Mouse (Mus musculus): ENCODE measurements at regions not wholly inside any gene's neighbourhood (a gene's known extent, or its start where the extent isn't known, plus 50 kb on each side); places are given as distances from the start of the nearest gene placed in this dataset.
"Not testable (repeated sequence)": the region's sequence is repeated elsewhere in the genome, so short reads cannot be mapped to it uniquely, and the experiment has no call there.

DNA sequence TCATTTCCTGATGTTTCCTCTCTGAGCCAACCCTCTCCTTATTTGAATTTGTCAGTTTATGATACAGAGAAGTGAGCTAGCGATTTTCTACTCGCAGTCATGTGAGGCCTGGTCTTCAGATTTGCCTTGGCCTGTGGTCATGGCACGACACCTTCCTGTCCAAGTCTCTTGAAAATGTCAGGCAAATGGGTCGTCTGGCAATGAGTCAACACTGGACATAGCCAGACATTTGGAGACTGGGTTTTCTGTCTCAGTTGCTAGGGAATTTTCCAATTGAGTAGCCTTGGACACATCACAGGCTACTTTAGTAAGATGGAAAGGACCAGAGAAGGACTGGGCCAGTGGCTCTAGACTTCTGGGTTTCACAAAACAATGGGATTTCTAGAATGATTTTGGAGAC is 171.2 kb downstream of the Enc1 start:
- no peak for DNase-seq

DNA sequence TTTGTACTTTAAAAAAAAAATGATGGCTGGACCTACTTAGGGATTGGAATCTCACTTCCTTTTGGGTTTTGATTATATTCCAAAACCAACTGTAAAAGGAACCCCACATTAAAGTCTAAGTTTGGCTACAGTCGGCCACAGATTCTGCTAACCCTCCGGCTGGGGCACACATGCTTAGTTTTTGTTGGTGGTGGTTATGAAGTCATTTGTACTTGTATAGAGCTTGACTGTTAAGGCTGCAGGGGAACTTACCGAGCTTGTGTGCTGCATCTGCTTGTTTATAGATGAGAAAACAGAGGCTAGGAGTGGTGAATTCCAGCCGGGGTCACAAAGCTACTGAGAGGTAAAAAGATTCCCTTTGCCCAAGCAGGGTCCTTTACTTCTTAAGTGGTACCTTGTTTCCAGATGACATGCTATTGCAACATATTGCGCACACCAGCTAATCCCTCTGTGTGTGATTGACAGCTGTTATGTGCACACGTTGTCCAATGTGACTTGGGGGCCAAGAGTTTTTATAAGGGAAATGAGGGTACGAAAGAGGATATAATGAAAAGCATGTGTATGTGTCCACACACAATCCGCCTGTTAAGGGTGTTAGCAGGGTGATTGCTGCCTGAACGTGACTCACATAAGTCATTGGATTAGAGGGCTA is 169.8 kb downstream of the Enc1 start:
- no peak for DNase-seq

DNA sequence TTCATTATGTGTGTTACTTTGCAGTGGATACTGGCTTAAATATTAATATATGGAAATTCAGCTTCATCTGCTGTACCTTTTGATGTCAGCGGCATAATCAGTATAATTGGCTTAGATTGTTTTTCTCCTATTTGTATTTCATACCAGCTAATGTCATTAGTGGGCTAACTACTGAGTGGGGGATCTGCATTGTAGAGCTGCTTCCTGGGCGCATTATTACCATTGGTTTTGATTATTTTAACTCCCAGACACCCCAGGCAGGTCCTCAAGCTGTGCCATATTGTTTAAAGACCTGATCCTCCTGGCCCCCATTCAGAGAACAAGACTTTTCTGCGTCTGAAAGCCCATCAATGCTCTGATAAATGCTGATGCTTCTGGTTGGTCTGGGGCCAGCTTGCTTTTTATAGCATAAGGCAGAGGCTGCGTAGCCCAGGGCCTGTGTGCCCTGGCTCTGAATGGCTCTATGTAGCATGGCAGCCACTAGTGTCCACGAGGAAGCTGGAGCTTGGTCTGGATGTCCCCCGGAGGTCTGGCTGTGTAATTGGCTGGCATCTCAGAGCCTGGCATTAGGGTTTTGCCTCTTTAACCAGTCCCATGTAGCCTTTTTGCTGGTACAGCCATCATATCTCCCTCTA is 169.1 kb downstream of the Enc1 start:
- no peak for DNase-seq

DNA sequence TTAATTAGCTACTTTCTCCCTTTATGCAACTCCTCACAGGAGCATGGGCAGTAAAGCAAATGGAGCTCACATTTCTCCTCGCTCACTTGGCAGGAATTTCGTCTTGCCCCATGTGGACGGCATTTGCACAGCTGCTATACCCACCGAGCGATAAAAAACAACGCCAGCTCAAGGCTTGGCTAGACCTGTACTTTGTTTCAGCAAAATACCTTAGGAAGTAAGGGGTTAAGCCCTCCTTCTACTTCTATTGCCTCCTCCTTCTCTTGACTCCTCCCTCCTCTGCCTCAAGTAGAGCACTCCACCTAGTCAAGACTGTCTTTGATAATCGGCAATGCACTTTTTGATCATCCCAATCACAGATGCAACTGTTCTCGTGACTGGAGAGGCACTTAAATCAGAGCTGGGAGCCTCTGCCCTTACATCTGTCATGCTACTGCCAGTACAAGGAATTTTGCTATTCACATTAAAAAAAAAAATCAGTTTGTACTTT is 168.4 kb downstream of the Enc1 start:
- no peak for DNase-seq

DNA sequence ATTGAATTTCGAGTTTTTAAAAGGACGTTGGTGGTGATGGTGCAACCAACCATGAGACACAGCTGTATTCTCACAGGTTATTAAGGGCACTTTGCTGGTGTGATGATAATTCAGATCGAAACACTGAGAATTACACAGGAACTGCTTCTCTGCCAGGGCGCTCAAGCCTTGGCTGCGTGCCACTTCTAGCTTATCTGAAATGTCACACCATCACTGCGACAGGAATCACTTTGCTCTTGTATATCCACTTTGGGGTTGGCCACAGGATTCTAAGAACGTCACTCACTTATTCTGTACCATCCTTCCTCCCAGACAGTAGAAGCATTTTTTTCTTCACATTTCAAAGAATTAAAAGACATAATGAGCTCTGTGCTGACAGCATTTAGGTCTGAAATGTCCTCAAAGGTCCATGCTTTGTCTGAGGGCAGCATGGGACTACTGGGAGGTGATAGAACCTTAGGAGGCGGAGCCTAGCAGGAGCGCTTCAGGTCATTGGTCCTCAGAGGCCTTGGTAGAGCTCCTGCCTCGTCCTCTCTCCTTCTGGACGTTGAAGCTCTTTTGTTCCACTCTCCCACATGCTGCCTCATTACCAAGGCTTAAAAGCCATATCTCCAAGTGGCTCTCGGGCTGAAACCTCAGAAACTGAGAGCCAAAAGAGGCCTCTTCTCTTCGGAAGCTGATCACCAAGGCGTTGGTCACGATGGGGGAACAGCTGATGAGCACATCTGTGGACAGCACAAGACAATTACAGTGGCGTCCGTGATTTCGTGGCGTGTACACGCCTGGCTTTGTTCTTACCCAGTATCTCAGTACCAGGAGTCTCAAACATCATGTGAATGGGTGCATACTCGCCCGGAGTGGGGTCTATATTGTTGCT is 167.7 kb downstream of the Enc1 start:
- DNase-seq, result no peak

DNA sequence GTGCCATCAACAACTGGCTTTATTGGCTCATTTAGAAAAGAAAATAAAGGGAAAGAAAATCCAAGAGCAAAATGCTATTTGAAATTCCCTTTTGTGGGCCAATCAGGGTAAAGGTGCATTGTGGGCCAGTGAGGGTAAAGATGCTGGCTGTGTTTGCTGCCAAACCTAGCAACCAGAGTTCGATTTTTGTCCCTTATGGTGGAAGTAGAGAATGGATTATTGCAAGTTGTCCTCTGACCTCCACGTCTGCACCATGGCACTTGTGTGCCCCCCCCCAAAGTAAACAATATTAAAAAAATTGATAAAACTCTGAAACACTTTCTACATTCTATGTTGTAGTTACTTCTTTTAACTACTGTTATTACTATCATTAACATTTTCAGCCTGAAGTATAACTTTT is 166.9 kb downstream of the Enc1 start:
- DNase-seq, result no peak

DNA sequence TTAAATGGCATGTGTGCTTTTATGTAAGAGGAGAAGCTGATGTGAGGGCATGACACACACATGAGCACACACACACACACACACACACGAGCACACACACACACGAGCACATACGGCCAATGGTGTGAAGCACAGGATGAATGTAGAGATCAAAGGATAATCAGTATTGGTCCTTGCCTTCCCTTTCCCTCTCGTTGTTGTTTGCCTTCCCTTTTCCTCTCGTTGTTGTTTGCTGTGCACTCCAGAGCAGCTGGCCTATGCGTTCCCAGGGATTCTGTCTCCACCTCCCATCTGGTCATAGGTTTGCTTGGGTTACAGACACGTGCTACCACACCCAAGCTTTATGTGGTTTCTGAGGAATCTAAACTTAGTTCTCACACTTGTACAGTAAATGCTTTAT is 165.8 kb downstream of the Enc1 start:
- DNase-seq, result peak; percentile 10

DNA sequence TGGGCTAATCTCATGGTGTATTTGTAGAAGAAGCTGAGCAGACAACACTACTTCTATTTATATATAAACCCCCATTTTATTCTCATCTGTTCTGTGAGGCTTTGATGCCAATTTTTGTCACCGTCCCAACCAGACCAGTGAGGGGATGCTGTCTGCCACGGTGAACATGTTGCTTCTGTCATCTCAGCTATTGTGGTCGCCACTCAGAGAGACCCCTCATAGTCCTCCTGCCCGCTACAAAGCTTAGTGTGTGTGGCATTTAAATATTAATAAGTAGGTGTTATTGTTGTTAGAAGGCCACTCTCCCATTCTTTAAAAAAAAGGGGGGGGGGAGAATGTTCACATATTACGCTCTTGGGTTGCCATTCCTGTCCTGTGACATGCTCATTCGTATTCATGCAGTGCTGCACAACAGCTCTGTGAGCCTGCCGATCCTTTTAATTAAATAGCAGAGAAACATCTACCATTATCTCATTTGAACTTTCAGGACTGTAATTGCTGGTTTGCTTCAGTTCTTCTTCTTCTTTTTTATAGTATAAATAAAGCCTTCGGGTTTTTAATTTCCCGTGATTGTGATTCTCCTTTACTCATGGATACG is 161.4 kb downstream of the Enc1 start:
- DNase-seq, result no peak

DNA sequence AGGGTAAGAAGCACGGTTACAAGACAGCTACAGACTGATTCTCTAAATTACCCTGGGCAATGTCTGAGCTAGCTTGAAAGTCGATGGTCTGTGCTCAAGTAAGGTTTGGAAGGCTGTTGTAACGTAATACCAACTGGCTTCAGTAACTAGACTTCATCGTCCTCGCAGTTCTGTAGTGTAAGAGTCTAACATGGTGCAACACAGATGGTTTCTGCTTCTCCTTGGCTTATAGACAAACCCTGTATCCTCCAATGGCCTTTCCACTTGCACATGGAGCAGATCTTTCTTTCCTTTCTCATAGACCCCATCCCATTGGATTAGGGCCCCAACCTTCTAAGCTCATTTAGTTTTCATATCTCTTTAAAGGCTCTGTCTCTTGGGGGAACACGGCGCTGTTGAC is 160.7 kb downstream of the Enc1 start:
- DNase-seq, result no peak

DNA sequence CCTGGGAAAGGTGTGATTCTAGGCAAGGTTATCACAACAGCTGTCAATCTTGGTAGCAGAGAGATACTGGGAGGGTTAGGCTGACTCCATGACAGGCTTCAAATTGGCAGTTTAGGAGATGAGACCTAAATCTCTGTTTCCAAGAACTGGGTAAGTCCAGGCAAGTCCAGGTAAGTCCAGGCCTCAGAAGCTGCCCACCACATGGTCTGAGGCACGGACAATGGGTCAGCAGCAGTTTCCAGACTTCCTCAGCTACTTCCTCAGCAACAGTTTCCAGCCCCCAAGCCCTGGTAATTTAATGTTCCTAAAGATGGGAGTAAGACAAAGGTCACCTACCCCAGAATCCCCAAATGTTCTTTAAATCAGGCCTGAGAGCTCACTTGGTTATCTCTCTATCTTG is 157.1 kb downstream of the Enc1 start:
- no peak for DNase-seq

DNA sequence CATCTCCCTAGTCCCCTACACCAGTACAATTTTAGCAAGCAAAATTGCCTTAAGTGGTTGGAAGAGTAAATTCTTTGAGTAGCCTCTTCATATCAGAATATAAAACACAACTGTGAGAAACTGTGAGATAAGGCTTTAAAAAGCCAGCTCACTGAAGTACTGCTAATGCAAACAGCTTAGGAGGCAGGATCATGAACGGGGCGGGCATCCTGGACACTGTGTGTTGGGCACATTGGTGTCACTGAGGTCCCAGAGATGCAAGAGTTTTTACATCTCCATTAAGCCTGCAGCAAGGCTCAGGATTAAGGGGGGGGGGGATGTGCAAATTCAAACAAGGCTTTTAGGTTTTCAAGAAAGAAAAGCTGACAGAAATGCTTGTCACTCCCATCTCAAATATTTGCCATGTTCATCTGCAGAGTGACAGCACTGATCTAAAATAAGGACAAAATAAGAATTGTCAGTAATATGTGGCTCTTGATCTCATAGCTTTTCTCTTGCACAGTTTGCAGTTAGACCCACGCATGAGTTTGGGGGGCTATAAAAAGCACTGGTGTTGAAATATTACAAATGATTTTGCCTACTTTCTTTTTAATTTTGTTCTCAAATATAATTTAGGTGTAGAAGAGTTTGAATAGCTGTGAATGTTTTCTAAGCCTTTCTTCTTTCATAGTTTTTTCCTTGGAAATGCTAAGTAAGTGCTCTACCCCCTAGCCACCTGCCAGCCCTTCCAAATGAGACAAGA is 156.2 kb downstream of the Enc1 start:
- no peak for DNase-seq

DNA sequence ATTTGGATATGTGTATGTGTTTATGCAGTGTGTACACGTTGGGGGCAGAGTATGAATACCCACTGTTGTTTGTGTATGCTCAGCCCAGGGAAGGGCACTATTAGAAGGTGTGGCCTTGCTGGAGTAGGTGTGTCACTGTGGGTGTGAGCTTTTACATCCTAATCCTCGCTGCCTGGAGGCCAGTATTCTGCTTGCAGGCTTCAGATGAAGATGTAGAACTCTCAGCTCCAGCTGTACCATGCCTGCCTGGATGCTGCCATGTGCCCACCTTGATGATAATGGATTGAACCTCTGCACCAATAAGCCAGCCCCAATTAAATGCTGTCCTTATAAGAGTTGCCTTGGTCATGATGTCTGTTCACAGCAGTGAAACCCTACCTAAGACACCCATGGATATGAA is 155.4 kb downstream of the Enc1 start:
- not testable (repeated sequence) for DNase-seq

DNA sequence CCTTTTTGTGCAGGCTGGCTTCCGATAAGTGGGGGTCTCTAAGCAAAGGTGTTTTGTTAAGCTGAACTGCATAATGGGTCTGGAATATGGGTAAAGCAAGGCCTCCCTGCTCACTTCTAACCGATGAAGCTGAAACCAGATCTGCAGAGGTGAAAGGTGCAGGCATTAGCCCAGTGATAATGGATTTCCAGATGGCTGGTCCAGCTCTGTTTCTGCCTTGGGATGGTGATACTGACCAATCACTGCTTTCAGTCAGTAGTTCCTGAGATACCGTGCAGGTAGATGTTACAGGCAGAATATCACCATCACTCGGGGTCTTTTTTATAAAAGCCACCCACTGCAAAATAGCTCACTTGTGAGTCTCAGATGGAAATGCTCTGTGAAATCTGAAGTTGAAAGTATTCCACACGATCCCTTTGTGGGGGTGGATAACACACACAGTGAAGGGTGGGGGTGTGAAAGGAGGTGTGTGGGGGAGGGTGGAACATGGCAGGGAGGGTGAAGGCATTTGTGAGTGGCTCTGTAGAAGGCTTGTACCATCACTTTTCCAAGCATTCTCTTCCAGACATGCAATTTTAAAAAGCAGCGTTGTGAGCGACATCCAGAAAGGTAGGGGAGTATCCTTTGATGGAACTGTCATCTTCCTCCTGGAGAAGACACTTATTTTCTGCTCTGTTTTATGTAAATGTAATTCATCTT is 154.0 kb downstream of the Enc1 start:
- DNase-seq, result no peak

DNA sequence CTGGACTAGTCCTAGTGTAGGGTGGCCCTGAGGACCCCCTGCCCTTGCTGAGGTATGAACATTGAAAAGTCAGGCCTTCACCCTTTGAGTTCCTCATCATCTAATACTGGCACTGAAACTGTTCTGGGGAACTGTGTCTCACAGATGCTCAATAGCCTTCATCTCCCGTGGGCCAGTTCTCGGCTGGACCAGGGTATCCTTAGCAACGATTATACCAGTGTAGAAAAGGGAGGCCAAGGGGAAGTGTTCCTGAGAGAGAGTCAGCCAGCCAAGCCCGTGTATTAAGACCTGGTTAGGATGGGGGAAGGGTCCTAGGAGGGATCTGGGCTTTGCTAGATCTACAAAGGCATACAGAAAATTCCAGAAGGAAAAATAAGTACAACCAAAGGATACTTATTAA is 153.2 kb downstream of the Enc1 start:
- no peak for DNase-seq

DNA sequence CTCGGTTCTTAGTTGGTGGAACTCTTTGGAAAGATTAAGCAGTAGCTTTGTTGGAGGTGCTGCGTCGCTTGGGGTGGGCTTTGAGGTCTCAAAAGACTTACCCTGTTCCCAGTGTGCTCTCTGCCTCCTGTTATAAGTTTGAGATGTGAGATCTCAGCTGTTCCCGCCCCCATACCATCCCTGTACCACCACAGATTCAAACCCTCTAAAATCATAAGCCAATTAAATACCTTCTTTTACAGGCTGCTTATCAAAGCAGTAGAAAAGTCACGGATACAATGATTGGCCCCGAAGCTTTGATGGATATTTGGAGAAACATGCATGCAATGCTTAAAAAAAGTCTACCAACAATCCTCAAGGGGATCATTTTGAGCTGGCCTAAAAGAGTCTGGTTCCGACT is 152.6 kb downstream of the Enc1 start:
- no peak for DNase-seq

DNA sequence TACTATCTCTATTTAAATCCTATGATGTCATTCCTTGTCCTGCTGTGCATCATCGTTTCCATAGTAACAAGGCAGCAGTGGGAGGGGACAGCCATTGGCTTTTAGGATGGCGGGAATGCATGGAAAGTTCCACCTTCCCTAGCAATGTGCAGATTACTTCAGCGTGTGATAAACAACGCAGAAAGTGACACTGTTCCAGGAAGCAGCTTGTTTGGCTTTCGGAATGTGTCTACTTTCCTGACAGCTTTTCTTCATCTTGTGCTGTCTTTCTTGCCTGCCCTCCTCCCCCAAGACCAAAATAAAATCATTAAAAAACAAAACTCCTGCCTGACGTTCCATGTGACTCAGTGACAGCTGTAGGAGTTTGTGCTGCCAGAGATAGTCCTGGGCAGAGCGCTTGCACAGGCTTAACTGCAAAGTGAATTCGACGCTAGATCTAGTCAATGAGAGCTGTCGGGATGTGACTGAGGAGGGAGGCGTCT is 149.6 kb downstream of the Enc1 start:
- no peak for DNase-seq

DNA sequence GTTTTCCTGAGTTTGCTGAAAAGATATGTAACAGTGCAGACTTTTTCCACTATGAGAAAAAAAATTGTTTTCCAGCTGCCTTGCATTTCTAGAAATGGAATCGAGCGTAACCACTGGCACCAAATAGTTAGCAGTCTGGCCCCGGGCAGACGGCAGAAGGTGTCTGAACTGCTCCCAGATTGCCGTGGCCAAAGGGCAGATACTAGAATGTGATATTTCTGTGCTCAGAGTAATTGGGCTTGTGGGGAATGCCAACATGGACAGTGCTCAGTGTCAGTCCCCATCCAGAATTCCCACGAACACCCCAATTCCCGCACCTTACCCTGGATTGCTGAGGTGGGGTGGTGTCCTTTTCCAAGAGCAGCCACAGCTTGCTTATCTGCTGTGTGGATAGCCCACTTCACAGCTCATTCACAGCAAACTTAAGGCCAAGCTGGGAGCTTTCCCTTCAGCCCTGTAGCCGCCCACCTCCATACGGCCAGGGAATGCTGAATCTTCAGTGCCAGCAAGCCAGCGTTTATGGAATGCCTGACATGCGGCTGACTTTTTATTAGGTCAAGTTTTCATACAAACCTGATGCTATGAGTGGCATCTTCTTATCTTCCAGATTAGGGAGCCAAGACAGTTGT is 148.1 kb downstream of the Enc1 start:
- no peak for DNase-seq

DNA sequence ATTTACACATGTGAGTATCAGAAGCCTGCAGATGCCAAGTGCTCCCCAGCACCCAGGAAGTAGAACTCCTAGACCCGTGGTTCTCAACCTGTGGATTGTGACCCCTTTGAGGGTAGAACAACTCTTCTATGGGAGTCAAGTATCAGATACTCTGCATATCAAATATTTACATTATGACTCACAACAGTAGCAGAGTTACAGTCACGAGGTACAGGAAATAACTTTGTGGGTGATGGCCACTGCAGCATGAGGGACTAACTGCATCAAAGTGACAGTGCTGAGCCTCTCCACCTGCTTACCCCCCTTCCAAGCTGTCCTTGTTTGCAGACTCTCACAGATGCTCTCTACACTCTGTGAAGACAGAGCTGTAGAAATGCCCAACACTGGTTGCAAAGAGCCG is 145.6 kb downstream of the Enc1 start:
- DNase-seq, result no peak

DNA sequence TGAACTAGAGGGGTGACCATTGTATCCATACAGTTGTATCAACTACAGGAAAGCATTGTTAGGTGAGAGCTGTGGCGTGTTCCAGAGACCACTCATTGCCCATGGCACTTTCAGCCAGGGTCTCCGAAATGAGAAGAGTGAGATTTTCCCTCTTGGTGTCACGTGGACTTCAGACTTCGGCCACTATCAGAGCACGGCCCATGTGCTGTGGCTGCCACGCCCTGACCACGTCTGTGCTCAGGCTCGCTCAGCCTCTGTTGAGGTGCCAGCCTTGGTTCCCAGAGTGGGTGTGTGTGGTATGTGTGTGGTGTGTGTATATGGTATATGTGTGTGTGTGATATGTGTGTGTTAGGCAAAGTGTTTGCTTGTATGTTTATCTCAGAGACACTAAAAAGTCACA is 144.6 kb downstream of the Enc1 start:
- no peak for DNase-seq

DNA sequence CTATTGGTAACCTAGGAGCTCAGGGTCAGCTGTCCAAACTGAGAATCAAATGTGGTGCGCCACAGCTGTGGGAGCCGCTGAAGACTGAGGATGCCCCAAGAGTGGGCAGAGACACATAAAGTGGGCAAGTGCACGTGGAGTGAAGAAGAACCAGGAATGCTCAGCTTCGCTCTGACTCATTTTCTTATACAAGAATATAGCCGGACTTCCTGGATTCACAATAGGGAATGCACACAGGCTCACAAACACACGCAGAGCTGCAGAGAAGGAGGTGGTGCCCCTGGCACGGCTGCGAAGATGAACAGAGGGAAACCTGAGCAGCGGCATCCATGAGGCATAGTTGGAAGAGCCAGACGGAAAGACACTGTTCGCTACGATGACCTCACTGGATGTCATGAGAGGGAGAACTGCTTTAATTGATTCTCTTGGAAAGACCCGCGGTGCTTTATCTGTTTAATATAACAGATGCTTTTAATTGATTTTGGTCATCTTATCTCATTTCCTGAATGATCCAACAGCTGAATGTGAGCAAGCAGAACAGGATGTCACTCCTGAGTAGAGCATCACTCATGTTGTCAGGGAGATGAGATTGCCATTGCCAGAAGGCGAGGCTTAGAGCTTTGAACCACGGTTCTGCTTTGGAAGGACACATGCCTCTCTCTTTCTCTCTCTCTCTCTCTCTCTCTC is 143.3 kb downstream of the Enc1 start:
- DNase-seq, result no peak

DNA sequence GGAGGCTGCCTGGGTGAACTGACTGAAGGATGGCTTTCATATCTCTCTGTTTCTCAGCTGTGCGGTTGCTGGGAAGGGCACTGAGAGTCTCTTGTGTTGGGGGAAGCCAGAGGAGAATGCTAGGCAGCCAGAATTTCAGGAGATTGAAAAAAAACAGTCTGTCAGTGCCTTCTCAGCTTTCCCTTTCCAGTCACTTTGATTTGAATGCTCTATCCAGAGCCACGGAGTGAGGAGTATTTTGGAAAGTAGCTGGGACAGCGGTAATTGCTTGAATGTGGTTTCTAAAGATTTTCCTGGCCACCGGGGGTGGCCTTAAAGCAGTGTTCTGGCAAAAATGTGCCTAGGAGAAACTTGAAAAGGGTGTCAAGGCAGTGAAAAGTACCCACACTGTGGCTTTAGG is 142.4 kb downstream of the Enc1 start:
- DNase-seq, result no peak

Measured in thymus, postnatal 14 days (tissue).